Mouse (Mus musculus): ENCODE results near the gene Atoh1. TPM values are rescaled to one million over a fixed set of nuclear protein-coding genes. Genes with fewer than 3 reads are reported as not detected.

The Atoh1 gene
- 0.06 and 0.14 TPM in 2 replicates for polyA plus RNA-seq (2015; fragmentation: Nextera tagmentation; extraction: Ambion mirVana)

DNA sequence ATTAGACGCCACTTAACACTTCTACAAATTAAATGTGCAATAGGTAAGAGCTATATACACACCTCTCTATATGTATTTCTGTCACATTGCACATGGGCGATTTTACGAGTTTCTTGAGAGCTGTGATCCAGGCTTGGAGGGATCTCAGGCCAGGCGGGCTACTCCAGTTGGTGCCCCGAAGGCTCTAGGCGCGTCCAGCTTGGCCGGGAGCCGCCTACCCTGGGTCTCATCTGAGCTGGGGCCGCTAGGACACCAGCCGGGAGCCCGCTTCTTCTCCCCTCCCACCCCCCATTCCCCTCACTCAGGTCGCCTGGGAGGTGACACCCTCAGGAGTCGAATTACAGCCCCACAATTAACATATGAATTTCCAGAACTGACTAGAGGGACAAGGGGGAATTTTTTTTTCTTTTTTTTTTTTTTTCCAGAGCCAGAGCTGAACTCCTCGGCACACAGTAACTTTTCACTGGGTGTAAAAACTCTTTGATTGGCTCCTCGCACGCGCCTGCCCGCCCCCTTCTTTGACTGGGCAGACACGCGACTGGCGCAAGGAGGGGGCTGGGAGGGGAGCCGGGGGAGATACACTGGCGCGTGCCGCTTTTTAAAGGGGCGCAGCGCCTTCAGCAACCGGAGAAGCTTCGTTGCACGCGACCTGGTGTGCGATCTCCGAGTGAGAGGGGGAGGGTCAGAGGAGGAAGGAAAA is at the start of gene Atoh1:
Gene Atoh1, plus strand, starts transcription at position 627 of the 700 bp plus-strand sequence.
- Histone ChIP-seq H3K4me1 (peaks cover 28% of the 10 kb centered on the region), H3K4me2 (peak within 1 kb of the TSS; percentile 82), H3K9me3 (no peaks in the 10 kb centered on the region), H3K9ac (no peak within 1 kb of the TSS), H3K27ac (no peak within 1 kb of the TSS), H3K27me3 (peaks cover 65% of the 10 kb centered on the region), H3K4me3 (peak within 1 kb of the TSS; percentile 43), H3K36me3 (no peaks in the 10 kb centered on the region)
- WGBS: under 1% methylated on average over 34 of the region's 34 CpGs
- peak; percentile 74; the same call in 1 of the 2 replicates for ATAC-seq (ENCODE audit: insufficient number of reproducible peaks, low FRiP score, low TSS enrichment, low read depth)

DNA sequence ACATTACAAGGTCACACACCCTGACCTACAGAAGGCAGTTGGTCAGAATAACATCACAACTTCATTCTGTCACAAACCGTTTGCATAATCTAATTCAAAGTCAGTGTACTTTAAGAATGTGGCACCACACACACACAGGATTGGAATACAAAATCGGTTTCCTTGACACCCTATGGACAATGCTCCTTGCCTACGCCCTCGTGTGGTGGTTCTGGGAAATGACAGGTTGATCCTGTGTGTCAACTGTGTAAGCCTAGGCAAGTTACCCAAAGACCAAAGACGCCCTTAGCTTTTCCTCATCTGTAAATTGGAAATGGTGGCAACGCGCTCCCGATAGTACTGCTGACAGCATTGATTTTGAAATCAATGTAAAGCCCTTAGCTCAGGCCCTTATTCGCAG is 45.0 kb upstream of the Atoh1 start:
- 37% methylated on average over 9 of the region's 9 CpGs for WGBS
- H3K9me3 ChIP-seq: no peaks in the 10 kb centered on the region
- H3K27me3 ChIP-seq: peaks cover 18% of the 10 kb centered on the region
- no peak overlapping the region for H3K4me2 ChIP-seq
- H3K9ac ChIP-seq: no peak overlapping the region
- no peak for ATAC-seq (ENCODE audit: insufficient number of reproducible peaks, low FRiP score, low TSS enrichment, low read depth)
- H3K36me3 ChIP-seq: no peaks in the 10 kb centered on the region
- H3K4me1 ChIP-seq: peaks cover 3% of the 10 kb centered on the region; the same call in 1 of the 2 replicates
- no peak overlapping the region for H3K4me3 ChIP-seq
- no peak overlapping the region for H3K27ac ChIP-seq

DNA sequence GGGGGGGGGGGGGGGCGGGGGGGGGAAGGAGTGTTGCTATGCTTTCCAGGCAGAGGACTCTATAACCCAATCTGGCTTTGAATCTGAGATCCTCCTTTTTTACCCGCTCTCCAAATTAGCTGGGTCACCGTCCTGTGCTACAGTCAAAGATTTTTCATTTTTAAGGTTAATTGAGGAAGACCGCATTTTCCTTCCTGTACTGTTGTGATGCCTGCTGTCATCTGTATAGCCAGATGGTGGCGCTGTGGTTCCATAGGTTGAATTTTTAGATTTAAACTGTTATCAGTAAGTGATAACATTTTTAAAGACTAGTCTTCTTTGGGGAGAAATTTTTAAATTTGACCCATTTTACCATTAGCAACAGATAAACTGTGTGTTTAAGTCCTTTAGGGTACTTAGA is 44.0 kb upstream of the Atoh1 start:
- H3K9ac ChIP-seq: no peak overlapping the region
- 5% methylated on average over 5 of the region's 5 CpGs for WGBS
- H3K27me3 ChIP-seq: peaks cover 18% of the 10 kb centered on the region
- H3K9me3 ChIP-seq: no peaks in the 10 kb centered on the region
- no peak overlapping the region for H3K27ac ChIP-seq
- H3K4me2 ChIP-seq: peak overlapping the region; percentile 19; the same call in 1 of the 2 replicates
- peaks cover 3% of the 10 kb centered on the region; the same call in 1 of the 2 replicates for H3K4me1 ChIP-seq
- ATAC-seq (ENCODE audit: insufficient number of reproducible peaks, low FRiP score, low TSS enrichment, low read depth): no peak
- no peak overlapping the region for H3K4me3 ChIP-seq
- H3K36me3 ChIP-seq: no peaks in the 10 kb centered on the region

DNA sequence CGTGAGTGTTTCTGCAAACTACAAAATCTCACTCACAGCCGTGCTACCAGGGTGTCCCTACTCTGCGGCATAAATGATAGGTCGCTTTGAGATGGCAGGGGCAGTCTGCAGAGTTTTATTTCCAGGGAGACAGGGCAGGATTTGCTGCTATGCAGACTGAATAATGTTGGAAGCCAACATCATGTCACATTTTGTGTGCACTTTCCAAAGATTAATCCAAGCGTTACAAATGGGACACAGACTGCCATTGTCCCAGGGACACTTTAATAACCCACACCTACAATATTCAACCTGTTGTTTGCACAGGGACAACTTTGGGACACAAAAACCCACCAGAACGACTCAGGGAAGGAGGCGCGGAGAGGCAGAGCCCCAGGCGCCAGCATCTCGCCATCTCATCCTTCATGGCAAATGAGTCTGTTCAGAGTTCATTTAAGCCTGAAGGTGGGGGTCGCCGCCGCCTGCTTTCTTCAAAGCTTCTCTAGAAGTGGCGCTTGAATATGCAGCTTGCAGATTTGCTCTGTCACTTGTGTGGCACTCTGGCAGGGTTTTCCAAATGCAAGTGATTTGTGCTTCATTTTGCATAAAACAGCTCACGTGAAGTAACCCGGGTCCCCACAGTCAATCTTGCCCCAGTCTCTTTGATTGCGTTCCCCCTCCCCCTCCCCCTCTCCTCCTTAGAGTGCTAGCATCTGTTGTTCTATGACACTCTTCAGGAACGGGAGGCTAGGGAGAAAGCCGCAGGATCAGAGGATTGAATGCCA is 40.6 kb upstream of the Atoh1 start:
- H3K4me2 ChIP-seq: no peak overlapping the region

DNA sequence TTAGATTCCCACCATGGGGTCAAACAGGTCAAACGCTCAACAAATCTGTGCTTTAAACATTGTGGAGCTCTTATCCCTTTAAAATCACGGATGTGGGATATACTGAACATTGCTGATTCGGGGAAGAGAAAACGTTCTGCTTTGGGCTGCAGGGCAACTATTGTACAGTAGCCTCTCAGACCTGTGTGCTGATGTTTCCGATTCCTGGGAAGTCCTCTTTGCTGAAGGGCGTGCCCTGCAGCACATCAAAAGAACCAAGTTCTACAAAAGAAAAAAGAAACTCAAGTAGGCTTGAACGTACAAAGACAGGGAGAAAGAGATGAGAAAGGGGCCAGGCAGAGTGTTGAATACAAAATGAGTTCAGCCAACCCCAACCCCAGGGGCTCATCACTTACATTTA is 34.2 kb upstream of the Atoh1 start:
- no peak overlapping the region for H3K9ac ChIP-seq
- no peaks in the 10 kb centered on the region for H3K4me1 ChIP-seq
- H3K36me3 ChIP-seq: no peaks in the 10 kb centered on the region
- 55% methylated on average over 7 of the region's 7 CpGs for WGBS
- H3K9me3 ChIP-seq: no peaks in the 10 kb centered on the region
- ATAC-seq (ENCODE audit: insufficient number of reproducible peaks, low FRiP score, low TSS enrichment, low read depth): no peak
- no peak overlapping the region for H3K27ac ChIP-seq
- H3K4me3 ChIP-seq: no peak overlapping the region
- H3K4me2 ChIP-seq: no peak overlapping the region
- no peaks in the 10 kb centered on the region for H3K27me3 ChIP-seq

More for the DNA sequence above, 40.6 kb upstream of the Atoh1 start:
- H3K9me3 ChIP-seq: no peaks in the 10 kb centered on the region
- H3K4me3 ChIP-seq: no peak overlapping the region
- peaks cover 18% of the 10 kb centered on the region for H3K27me3 ChIP-seq
- H3K4me1 ChIP-seq: peaks cover 3% of the 10 kb centered on the region; the same call in 1 of the 2 replicates
- no peak overlapping the region for H3K9ac ChIP-seq
- no peak overlapping the region for H3K27ac ChIP-seq
- no peak for ATAC-seq (ENCODE audit: insufficient number of reproducible peaks, low FRiP score, low TSS enrichment, low read depth)
- WGBS: 7% methylated on average over 19 of the region's 19 CpGs
- no peaks in the 10 kb centered on the region for H3K36me3 ChIP-seq

DNA sequence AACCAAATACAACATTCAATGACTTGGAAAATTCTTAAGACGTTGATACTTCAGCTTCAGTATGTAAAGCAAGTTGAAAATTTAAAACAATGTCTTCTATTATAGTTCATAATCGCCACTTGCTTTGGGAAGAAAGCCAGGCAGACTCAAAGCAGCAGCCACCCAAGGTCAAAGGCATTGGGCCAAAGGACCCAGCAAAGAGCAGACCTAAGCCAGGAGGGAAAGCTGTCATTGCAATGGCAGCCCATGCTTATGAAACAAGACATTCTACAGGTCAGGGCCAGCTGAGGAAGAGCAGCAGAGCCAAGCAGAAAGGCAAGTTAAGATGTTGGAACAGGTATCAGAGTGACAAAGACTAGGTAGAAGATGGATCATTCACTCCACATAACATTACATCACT is 25.3 kb upstream of the Atoh1 start:
- Histone ChIP-seq H3K36me3 (no peaks in the 10 kb centered on the region), H3K4me2 (no peak overlapping the region), H3K27ac (no peak overlapping the region), H3K9me3 (no peaks in the 10 kb centered on the region), H3K9ac (no peak overlapping the region), H3K4me3 (no peak overlapping the region), H3K27me3 (no peaks in the 10 kb centered on the region), H3K4me1 (no peaks in the 10 kb centered on the region)
- ATAC-seq (ENCODE audit: insufficient number of reproducible peaks, low FRiP score, low TSS enrichment, low read depth): no peak
- 77% methylated on average over 2 of the region's 2 CpGs for WGBS

DNA sequence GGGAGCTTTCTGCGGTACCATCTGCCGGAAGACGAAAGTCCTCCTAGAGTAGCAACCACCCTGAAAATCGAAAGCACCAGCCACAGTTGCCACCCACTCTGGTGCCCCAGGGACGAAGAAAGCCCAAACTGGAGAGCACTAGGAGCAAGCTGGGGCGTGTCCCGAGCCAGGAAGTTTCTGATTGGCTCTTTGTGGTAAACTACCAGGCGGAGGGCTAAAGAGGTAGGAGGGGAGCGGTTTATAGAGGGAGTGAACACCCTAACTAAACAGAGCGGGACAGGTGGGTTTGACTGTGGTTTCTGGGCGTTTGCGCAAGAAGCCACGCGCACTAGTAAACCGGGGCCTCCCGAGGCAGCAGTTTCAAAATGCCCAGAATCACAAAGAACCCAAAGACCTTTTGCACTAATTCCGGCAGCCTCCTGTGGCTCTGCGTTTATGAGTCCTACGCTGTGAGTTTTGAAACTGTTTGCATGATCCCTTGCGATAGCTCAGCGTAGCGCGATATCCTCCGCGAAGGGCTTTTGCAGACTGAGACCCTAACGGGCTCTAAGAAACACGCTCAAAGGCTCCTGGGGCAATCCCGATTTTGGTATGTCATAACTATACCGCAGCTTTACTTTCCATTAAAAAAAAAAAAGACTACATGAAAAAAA is 1.0 kb upstream of the Atoh1 start:
- WGBS: under 1% methylated on average over 29 of the region's 29 CpGs
- H3K9ac ChIP-seq: no peak overlapping the region
- H3K27ac ChIP-seq: no peak overlapping the region
- H3K9me3 ChIP-seq: no peaks in the 10 kb centered on the region
- H3K36me3 ChIP-seq: no peaks in the 10 kb centered on the region
- H3K4me2 ChIP-seq: peak overlapping the region; percentile 82
- H3K4me3 ChIP-seq: peak overlapping the region; percentile 43
- H3K27me3 ChIP-seq: peaks cover 58% of the 10 kb centered on the region
- no peak for ATAC-seq (ENCODE audit: insufficient number of reproducible peaks, low FRiP score, low TSS enrichment, low read depth)
- peaks cover 28% of the 10 kb centered on the region for H3K4me1 ChIP-seq

DNA sequence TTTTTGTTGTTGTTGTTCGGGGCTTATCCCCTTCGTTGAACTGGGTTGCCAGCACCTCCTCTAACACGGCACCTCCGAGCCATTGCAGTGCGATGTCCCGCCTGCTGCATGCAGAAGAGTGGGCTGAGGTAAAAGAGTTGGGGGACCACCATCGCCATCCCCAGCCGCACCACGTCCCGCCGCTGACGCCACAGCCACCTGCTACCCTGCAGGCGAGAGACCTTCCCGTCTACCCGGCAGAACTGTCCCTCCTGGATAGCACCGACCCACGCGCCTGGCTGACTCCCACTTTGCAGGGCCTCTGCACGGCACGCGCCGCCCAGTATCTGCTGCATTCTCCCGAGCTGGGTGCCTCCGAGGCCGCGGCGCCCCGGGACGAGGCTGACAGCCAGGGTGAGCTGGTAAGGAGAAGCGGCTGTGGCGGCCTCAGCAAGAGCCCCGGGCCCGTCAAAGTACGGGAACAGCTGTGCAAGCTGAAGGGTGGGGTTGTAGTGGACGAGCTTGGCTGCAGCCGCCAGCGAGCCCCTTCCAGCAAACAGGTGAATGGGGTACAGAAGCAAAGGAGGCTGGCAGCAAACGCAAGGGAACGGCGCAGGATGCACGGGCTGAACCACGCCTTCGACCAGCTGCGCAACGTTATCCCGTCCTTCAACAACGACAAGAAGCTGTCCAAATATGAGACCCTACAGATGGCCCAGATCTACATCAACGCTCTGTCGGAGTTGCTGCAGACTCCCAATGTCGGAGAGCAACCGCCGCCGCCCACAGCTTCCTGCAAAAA is 496 bp downstream of the Atoh1 start:
- Histone ChIP-seq H3K4me3 (peak overlapping the region; percentile 43), H3K36me3 (no peaks in the 10 kb centered on the region), H3K27me3 (peaks cover 72% of the 10 kb centered on the region), H3K4me1 (peaks cover 33% of the 10 kb centered on the region), H3K9ac (no peak overlapping the region), H3K27ac (no peak overlapping the region), H3K4me2 (peak overlapping the region; percentile 82), H3K9me3 (no peaks in the 10 kb centered on the region)
- peak; percentile 65; the same call in 1 of the 2 replicates for ATAC-seq (ENCODE audit: insufficient number of reproducible peaks, low FRiP score, low TSS enrichment, low read depth)
- under 1% methylated on average over 52 of the region's 53 CpGs for WGBS

DNA sequence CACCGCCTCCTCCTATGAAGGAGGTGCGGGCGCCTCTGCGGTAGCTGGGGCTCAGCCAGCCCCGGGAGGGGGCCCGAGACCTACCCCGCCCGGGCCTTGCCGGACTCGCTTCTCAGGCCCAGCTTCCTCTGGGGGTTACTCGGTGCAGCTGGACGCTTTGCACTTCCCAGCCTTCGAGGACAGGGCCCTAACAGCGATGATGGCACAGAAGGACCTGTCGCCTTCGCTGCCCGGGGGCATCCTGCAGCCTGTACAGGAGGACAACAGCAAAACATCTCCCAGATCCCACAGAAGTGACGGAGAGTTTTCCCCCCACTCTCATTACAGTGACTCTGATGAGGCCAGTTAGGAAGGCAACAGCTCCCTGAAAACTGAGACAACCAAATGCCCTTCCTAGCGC is 1.1 kb downstream of the Atoh1 start:
- Histone ChIP-seq H3K36me3 (no peaks in the 10 kb centered on the region), H3K27me3 (peaks cover 79% of the 10 kb centered on the region), H3K4me2 (peak overlapping the region; percentile 82), H3K9me3 (no peaks in the 10 kb centered on the region), H3K27ac (no peak overlapping the region), H3K4me1 (peaks cover 38% of the 10 kb centered on the region), H3K4me3 (peak overlapping the region; percentile 43), H3K9ac (no peak overlapping the region)
- no peak for ATAC-seq (ENCODE audit: insufficient number of reproducible peaks, low FRiP score, low TSS enrichment, low read depth)
- WGBS: under 1% methylated on average over 17 of the region's 19 CpGs

DNA sequence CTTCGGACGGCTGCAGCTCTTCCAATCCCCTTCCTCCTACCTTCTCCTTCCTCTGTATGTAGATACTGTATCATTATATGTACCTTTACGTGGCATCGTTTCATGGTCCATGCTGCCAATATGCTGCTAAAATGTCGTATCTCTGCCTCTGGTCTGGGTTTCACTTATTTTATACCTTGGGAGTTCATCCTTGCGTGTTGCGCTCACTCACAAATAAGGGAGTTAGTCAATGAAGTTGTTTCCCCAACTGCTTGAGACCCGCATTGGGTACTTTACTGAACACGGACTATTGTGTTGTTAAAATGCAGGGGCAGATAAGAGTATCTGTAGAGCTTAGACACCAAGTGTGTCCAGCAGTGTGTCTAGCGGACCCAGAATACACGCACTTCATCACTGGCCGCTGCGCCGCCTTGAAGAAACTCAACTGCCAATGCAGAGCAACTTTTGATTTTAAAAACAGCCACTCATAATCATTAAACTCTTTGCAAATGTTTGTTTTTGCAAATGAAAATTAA is 1.6 kb downstream of the Atoh1 start:
- Histone ChIP-seq H3K27me3 (peaks cover 84% of the 10 kb centered on the region), H3K9ac (no peak overlapping the region), H3K36me3 (no peaks in the 10 kb centered on the region), H3K4me1 (peaks cover 38% of the 10 kb centered on the region), H3K27ac (no peak overlapping the region), H3K4me2 (no peak overlapping the region), H3K9me3 (no peaks in the 10 kb centered on the region), H3K4me3 (no peak overlapping the region; the same call in 1 of the 2 replicates)
- ATAC-seq (ENCODE audit: insufficient number of reproducible peaks, low FRiP score, low TSS enrichment, low read depth): no peak
- WGBS: 5% methylated on average over 14 of the region's 14 CpGs

DNA sequence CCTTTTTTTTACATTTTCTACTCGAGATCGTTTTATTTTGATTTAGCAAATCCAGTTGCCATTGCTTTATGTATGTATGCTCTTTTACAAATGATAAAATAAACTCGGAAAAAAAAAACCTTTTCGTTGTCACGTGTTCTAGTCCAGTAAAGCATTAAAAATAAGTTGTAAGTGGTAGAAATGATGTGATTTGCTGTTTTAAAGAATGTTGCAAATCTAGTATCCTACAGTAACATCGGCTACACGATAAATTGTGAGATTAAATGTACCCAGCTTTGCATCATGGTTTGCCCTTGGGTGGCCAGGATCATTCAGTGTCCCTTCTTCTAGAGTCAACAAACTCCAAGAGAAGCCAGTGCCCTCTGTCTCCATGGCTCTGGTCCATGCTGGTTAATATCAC is 2.2 kb downstream of the Atoh1 start:
- Histone ChIP-seq H3K27me3 (peaks cover 87% of the 10 kb centered on the region), H3K4me1 (peaks cover 38% of the 10 kb centered on the region), H3K4me3 (no peak overlapping the region), H3K36me3 (no peaks in the 10 kb centered on the region), H3K4me2 (no peak overlapping the region), H3K27ac (no peak overlapping the region), H3K9ac (no peak overlapping the region), H3K9me3 (no peaks in the 10 kb centered on the region)
- no peak for ATAC-seq (ENCODE audit: insufficient number of reproducible peaks, low FRiP score, low TSS enrichment, low read depth)
- WGBS: 9% methylated on average over 7 of the region's 7 CpGs
